Mouse (Mus musculus) E14TG2a.4 (cell line): ENCODE measurements at regions not wholly inside any gene's neighbourhood (a gene's known extent, or its start where the extent isn't known, plus 50 kb on each side); places are given as distances from the start of the nearest gene placed in this dataset.

Experiments
- CTCF ChIP-seq: conservative IDR thresholded peaks from 2 replicates; pipeline ENCODE4 v1.5.1; 2014; ENCODE audit warnings: low read length
- NANOG ChIP-seq: IDR thresholded peaks from 2 replicates; pipeline ENCODE4 v1.6.1; 2014; ENCODE audit warnings: borderline replicate concordance, low read length, mixed read lengths

DNA sequence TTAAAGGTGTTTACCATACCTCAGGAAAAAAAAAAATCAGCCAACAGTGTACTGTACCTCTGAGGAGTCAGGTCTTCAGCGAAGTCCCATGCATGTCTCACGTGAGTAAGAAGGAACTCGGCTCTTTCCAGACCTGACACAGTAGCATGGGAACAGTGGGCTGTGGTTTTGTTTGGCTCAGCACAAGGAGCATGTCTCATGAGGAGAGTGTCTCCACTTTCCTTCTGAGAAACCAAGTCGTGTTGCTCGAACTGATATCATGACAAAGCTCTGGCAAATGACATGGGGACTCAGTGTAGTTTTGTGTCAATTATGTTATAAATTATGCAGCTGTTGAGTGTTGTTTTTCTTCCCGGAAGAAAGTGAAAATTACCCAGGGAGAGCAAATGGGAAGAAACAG, 316.0 kb downstream of the Pros1 start:
- no peak for TF ChIP-seq CTCF
- TF ChIP-seq NANOG, result no peak
